Mouse (Mus musculus): ENCODE measurements around the gene Col5a1.

DNA sequence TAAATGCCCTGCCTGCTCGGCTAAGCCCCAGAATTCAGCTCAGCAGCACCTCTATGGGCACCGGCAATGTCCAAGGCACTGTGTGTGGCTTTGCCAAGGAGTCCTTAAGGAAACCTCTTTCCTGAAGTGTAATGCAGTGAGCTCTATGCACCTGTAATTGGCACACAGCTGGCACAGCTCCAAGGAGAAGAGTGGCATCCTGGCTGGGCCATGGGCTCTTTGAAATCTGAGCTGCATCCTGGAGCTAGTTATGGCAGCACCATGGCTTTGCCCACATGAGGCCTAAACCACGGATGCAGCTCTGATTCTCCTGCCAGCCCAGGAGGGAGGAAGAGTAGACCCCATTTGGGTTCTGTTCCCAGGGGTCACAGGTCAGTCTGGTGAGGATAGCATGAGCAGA lies 16.1 kb downstream of the Col5a1 start:
- TF ChIP-seq CTCF (IDR thresholded peaks at IDR 0.05; ENCODE audit: low read depth) (no peak), EP300 (IDR thresholded peaks at IDR 0.05; ENCODE audit: low read depth) (no peak)
